Mouse (Mus musculus): Measurements from ENCODE around the gene Olfr262.
"Not testable (repeated sequence)": the region's sequence is repeated elsewhere in the genome, so short reads cannot be mapped to it uniquely, and the experiment has no call there.

The Olfr262 gene

DNA sequence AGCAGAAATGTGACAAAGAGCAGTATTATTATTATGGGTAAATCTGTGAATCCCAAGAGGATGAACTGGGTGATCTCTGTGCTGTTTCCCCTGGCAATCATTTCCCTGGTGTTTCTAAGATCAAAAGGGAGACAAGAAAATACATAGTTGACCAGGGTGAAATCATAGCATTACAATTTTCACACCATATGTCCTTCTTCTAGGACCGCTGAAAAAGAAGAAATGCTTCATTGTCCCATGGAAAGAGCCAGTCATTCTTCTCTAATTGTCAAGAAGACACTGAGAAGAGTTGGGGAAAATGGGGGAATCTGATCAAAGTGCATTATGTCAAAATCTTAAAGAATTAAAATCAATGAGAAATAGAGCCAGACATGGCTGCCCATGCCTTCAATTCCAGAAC lies at the start of gene Olfr262:
Gene Olfr262 (minus strand): TSS at position 101 of the 400 bp plus-strand sequence.
- DNase-seq, result no peak

DNA sequence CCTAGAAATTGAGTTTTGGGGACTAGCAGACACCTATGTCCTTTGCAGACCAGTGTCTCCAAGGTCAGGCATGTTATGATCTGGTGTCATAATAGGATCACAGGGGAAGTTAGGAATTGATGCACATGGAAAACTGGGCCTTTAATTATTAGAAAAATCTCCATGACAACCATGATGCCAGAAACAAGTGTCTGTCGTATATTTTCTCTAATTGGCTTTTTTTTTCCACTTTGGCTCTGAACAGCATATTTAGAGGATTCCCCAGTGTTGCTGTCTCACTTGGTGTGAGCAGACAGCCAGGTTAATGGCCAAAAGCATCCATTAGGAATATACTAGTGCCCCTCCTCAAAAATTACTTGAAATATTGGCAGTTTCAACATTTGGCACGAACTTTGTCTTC lies 38.1 kb upstream of the Olfr262 start, which contains the start of gene Olfr1434:
Gene Olfr1434 (plus strand): TSS at position 301 of the 400 bp plus-strand sequence.
- no peak for DNase-seq

DNA sequence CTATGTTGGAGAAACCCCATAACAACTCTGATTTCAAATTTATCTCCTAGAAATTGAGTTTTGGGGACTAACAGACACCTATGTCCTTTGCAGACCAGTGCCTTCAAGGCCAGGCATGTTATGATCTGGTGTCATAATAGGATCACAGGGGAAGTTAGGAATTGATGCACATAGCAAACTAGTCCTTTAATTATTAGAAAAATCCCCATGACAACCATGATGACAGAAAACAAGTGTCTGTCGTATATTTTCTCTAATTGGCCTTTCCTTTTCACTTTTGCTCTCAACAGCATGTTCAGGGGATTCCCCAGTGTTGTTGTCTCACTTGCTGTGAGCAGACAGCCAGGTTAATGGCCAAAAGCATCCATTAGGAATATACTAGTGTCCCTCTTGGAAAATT lies 19.3 kb upstream of the Olfr262 start, which contains the start of gene Olfr235:
Gene Olfr235 (plus strand): TSS at position 301 of the 400 bp plus-strand sequence.
- no peak for DNase-seq

DNA sequence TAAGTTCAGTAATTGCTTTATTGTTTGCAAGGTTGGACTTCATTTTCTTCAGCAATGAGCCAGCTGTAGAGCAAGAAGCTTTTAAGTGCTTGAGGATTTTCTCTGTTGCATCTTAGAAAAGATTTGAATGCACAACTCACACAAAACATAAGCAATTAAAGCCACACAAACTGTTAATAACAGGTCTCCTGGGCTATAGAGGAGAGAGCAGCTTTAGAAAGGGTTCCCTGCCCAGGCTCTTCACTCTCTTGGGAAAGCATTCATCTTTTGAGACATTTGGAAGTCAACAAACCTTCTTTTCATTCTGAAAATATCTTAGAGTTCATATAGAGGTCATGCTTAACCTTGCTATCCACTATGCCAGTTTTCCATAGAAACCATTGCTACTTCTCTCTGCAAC lies 9.0 kb downstream of the Olfr262 start, which contains the start of gene Olfr1432:
Gene Olfr1432 (minus strand): TSS at position 101 of the 400 bp plus-strand sequence.
- DNase-seq, result not testable (repeated sequence)

DNA sequence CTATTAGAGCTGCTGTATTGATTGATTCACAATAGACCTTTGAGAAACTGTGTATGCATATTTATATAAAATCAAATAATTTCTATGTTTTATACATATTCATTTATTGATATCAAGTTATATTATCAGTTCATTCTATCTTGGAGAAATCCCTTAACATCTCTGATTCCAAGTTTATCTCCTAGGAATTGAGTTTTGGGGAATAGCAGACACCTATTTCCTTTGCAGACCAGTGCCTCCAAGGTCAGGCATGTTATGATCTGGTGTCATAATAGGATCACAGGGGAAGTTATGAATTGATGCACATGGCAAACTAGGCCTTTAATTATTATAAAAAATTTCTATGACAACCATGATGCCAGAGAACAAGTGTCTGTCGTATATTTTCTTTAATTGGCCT lies 41.1 kb downstream of the Olfr262 start, which contains the start of gene Olfr1431:
Gene Olfr1431 (plus strand): TSS at position 301 of the 400 bp plus-strand sequence.
- no peak for DNase-seq

DNA sequence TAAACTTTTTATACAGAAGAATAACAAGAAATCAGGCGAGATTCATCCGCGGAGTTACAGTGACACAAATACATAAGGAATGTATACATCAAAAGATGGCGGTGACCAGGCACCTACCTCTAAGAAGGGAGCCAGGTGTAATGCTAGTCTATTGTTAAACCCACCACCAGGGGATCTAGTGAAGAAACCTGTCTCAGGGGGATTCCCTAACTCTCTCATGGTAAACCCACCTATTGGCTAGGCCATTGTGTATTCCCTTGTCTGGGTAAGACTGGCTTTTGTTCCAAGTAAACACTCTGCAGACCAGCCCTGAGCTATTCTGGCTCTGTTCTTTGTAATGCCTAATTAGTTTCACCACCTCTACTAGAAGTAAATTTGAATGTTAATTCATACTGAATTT lies 42.4 kb downstream of the Olfr262 start:
- DNase-seq, result not testable (repeated sequence)
